8 mouse cellular contexts compared by ENCODE assay signal in genomic region chr6:124813496-124813895, GRCm38 (mm10). TPM values are rescaled to one million over a fixed set of nuclear protein-coding genes. Genes with fewer than 3 reads are reported as not detected.
A peak's percentile ranks its signal among the peaks of the same experiment; 100 is the strongest.
DNase-seq lines count a peak whose midpoint lies in the region; ATAC-seq and TF ChIP-seq lines count a peak whose summit lies in the region.

No protein-coding gene starts in this region.

- peak overlapping the region; percentile 30 for H3ac ChIP-seq in myocyte (ENCODE audit: control insufficient read depth, insufficient read length)

- H3K9me3 ChIP-seq in embryonic facial prominence, embryonic 11.5 days (replicated peaks; ENCODE audit: control insufficient read depth, low read length): no peaks in the 10 kb centered on the region
- no peaks in the 10 kb centered on the region for H3K9me3 ChIP-seq in heart, embryonic 10.5 days
- no peaks in the 10 kb centered on the region for H3K9me3 ChIP-seq in kidney, embryonic 14.5 days (ENCODE audit: control insufficient read depth, low read length)
- no peaks in the 10 kb centered on the region for H3K9me3 ChIP-seq in liver, embryonic 11.5 days (ENCODE audit: control insufficient read depth, low read length)
- no peaks in the 10 kb centered on the region for H3K9me3 ChIP-seq in stomach, embryonic 15.5 days

- WGBS in embryonic facial prominence, embryonic 11.5 days: 0% methylated on average over 18 of the region's 18 CpGs
- under 1% methylated on average over 18 of the region's 18 CpGs for WGBS in heart, embryonic 10.5 days
- 0% methylated on average over 15 of the region's 18 CpGs for WGBS in kidney, embryonic 14.5 days
- under 1% methylated on average over 18 of the region's 18 CpGs for WGBS in liver, embryonic 11.5 days
- WGBS in stomach, embryonic 15.5 days: 0% methylated on average over 18 of the region's 18 CpGs

- peak overlapping the region; percentile 63 for H3K27ac ChIP-seq in embryonic facial prominence, embryonic 11.5 days (replicated peaks; ENCODE audit: low read depth, low read length)
- H3K27ac ChIP-seq in heart, embryonic 10.5 days: peak overlapping the region; percentile 99
- peak overlapping the region; percentile 91 for H3K27ac ChIP-seq in kidney, embryonic 14.5 days (ENCODE audit: low read depth, low read length)
- H3K27ac ChIP-seq in liver, embryonic 11.5 days (ENCODE audit: low read depth, low read length): peak overlapping the region; percentile 98
- peak overlapping the region; percentile 92 for H3K27ac ChIP-seq in stomach, embryonic 15.5 days

- DNase-seq in 416B (ENCODE audit: low read depth) (peak; percentile 84), adipocyte (ENCODE audit: low spot score) (peak; percentile 59)
- DNase-seq in embryonic facial prominence, embryonic 11.5 days (ENCODE audit: low spot score): peak; percentile 87
- peak; percentile 94 for DNase-seq in heart, embryonic 10.5 days (ENCODE audit: low spot score)
- DNase-seq in liver, embryonic 11.5 days (ENCODE audit: low spot score): peak; percentile 87

- peak overlapping the region; percentile 59 for H3K4me2 ChIP-seq in embryonic facial prominence, embryonic 11.5 days (ENCODE audit: low read depth, low read length)
- peak overlapping the region; percentile 57 for H3K4me2 ChIP-seq in kidney, embryonic 14.5 days (replicated peaks; ENCODE audit: low read depth, low read length)
- peak overlapping the region; percentile 70 for H3K4me2 ChIP-seq in liver, embryonic 11.5 days
- peak overlapping the region; percentile 83 for H3K4me2 ChIP-seq in myocyte (ENCODE audit: low read depth)
- peak overlapping the region; percentile 79 for H3K4me2 ChIP-seq in stomach, embryonic 15.5 days

- H3K36me3 ChIP-seq in embryonic facial prominence, embryonic 11.5 days (replicated peaks; ENCODE audit: control insufficient read depth, insufficient read depth, low read depth, low read length): peaks cover 11% of the 10 kb centered on the region
- peaks cover 64% of the 10 kb centered on the region for H3K36me3 ChIP-seq in heart, embryonic 10.5 days
- peaks cover 51% of the 10 kb centered on the region for H3K36me3 ChIP-seq in kidney, embryonic 14.5 days (ENCODE audit: control insufficient read depth, insufficient read depth, low read length)
- peaks cover 39% of the 10 kb centered on the region for H3K36me3 ChIP-seq in liver, embryonic 11.5 days (ENCODE audit: control insufficient read depth, insufficient read depth, low read length)
- peaks cover 13% of the 10 kb centered on the region for H3K36me3 ChIP-seq in myocyte (ENCODE audit: control insufficient read depth, insufficient read depth)
- H3K36me3 ChIP-seq in stomach, embryonic 15.5 days: peaks cover 37% of the 10 kb centered on the region

- H3K27me3 ChIP-seq in embryonic facial prominence, embryonic 11.5 days (ENCODE audit: control insufficient read depth, insufficient read depth, low read length): no peaks in the 10 kb centered on the region
- H3K27me3 ChIP-seq in heart, embryonic 10.5 days (ENCODE audit: insufficient read depth, poor library complexity, severe bottlenecking): no peaks in the 10 kb centered on the region
- H3K27me3 ChIP-seq in kidney, embryonic 14.5 days (ENCODE audit: control insufficient read depth, insufficient read depth, low read length): no peaks in the 10 kb centered on the region
- no peaks in the 10 kb centered on the region for H3K27me3 ChIP-seq in liver, embryonic 11.5 days (replicated peaks; ENCODE audit: control insufficient read depth, insufficient read depth, low read length)
- H3K27me3 ChIP-seq in myocyte (ENCODE audit: control insufficient read depth, insufficient read depth, insufficient read length): no peaks in the 10 kb centered on the region
- no peaks in the 10 kb centered on the region for H3K27me3 ChIP-seq in stomach, embryonic 15.5 days (replicated peaks)

- peak overlapping the region; percentile 53 for H3K4me3 ChIP-seq in embryonic facial prominence, embryonic 11.5 days (ENCODE audit: low read depth, low read length)
- H3K4me3 ChIP-seq in heart, embryonic 10.5 days: peak overlapping the region; percentile 90
- peak overlapping the region; percentile 74 for H3K4me3 ChIP-seq in kidney, embryonic 14.5 days (ENCODE audit: low read length)
- peak overlapping the region; percentile 87 for H3K4me3 ChIP-seq in liver, embryonic 11.5 days (ENCODE audit: low read depth, low read length)
- H3K4me3 ChIP-seq in myocyte: peak overlapping the region; percentile 97
- H3K4me3 ChIP-seq in stomach, embryonic 15.5 days (replicated peaks): peak overlapping the region; percentile 68

- peak; percentile 51 for ATAC-seq in embryonic facial prominence, embryonic 11.5 days (replicated peaks; ENCODE audit: insufficient number of reproducible peaks, low FRiP score, low TSS enrichment, low read depth)
- peak; percentile 40 for ATAC-seq in kidney, embryonic 14.5 days (ENCODE audit: low FRiP score, low TSS enrichment)
- peak; percentile 66 for ATAC-seq in liver, embryonic 11.5 days (replicated peaks; ENCODE audit: low FRiP score)
- ATAC-seq in stomach, embryonic 15.5 days (ENCODE audit: insufficient read depth, low FRiP score, low read depth): peak; percentile 59

- H3K79me2 ChIP-seq in myocyte (ENCODE audit: control insufficient read depth, insufficient read depth): peaks cover 29% of the 10 kb centered on the region

- no peak for TF ChIP-seq POLR2A in myocyte (IDR thresholded peaks at IDR 0.05; ENCODE audit: insufficient read length, low read depth)

- no peaks in the 10 kb centered on the region for H3K4me1 ChIP-seq in embryonic facial prominence, embryonic 11.5 days (ENCODE audit: control insufficient read depth, insufficient read depth, low read length)
- H3K4me1 ChIP-seq in heart, embryonic 10.5 days: peaks cover 42% of the 10 kb centered on the region
- H3K4me1 ChIP-seq in kidney, embryonic 14.5 days (ENCODE audit: control insufficient read depth, insufficient read depth, low read length): peaks cover 19% of the 10 kb centered on the region; the same call in 1 of the 2 replicates
- peaks cover 38% of the 10 kb centered on the region for H3K4me1 ChIP-seq in liver, embryonic 11.5 days (replicated peaks; ENCODE audit: control insufficient read depth, insufficient read depth, low read length)
- peaks cover 39% of the 10 kb centered on the region for H3K4me1 ChIP-seq in stomach, embryonic 15.5 days

- H3K9ac ChIP-seq in embryonic facial prominence, embryonic 11.5 days (replicated peaks; ENCODE audit: low read length): peak overlapping the region; percentile 61
- peak overlapping the region; percentile 82 for H3K9ac ChIP-seq in kidney, embryonic 14.5 days (ENCODE audit: low read depth, low read length)
- H3K9ac ChIP-seq in liver, embryonic 11.5 days (ENCODE audit: low read depth, low read length): peak overlapping the region; percentile 98
- peak overlapping the region; percentile 80 for H3K9ac ChIP-seq in stomach, embryonic 15.5 days

TF ChIP-seq in myocyte, 11 proteins besides CTCF, POLR2A, EP300 and RAD21:
- no peak for TF ChIP-seq TCF12 (IDR thresholded peaks at IDR 0.05; ENCODE audit: insufficient read depth, poor library complexity, severe bottlenecking)
- TF ChIP-seq POLR2AphosphoS2 (IDR thresholded peaks at IDR 0.05; ENCODE audit: insufficient read length, low read depth): peak; percentile 40

RNA-seq across cellular contexts. Expression of gene Tpi1, which starts 0.6 kb away (rescaled TPM):
- polyA plus RNA-seq in embryonic facial prominence, embryonic 11.5 days (2014; fragmentation: Nextera tagmentation; extraction: Ambion mirVana): 721 and 787 TPM in 2 replicates
- 1,456 and 1,625 TPM in 2 replicates for polyA plus RNA-seq in heart, embryonic 10.5 days (2016; fragmentation: Nextera tagmentation; extraction: Ambion mirVana)
- 643 and 681 TPM in 2 replicates for polyA plus RNA-seq in kidney, embryonic 14.5 days (2014; fragmentation: Nextera tagmentation; extraction: Ambion mirVana)
- polyA plus RNA-seq in liver, embryonic 11.5 days (2014; fragmentation: Nextera tagmentation; extraction: Ambion mirVana): 1,267 and 1,294 TPM in 2 replicates
- 1,480 TPM for polyA plus RNA-seq in myocyte (2012; fragmentation: generic; extraction: Trizol)
- polyA plus RNA-seq in stomach, embryonic 15.5 days (2015; fragmentation: Nextera tagmentation; extraction: Ambion mirVana): 890 and 914 TPM in 2 replicates

RNA-seq across cellular contexts. Expression of gene Spsb2, which starts 5.0 kb away (rescaled TPM):
- 4.7 and 4.8 TPM in 2 replicates for polyA plus RNA-seq in embryonic facial prominence, embryonic 11.5 days (2014; fragmentation: Nextera tagmentation; extraction: Ambion mirVana)
- polyA plus RNA-seq in heart, embryonic 10.5 days (2016; fragmentation: Nextera tagmentation; extraction: Ambion mirVana): 8.5 and 9.3 TPM in 2 replicates
- 8.7 and 11.4 TPM in 2 replicates for polyA plus RNA-seq in kidney, embryonic 14.5 days (2014; fragmentation: Nextera tagmentation; extraction: Ambion mirVana)
- polyA plus RNA-seq in liver, embryonic 11.5 days (2014; fragmentation: Nextera tagmentation; extraction: Ambion mirVana): 9.5 and 10.4 TPM in 2 replicates
- polyA plus RNA-seq in myocyte (2012; fragmentation: generic; extraction: Trizol): 41.2 TPM
- polyA plus RNA-seq in stomach, embryonic 15.5 days (2015; fragmentation: Nextera tagmentation; extraction: Ambion mirVana): 11.7 and 12.7 TPM in 2 replicates

RNA-seq across cellular contexts. Expression of gene Usp5, which starts 15.8 kb away (rescaled TPM):
- 128 and 133 TPM in 2 replicates for polyA plus RNA-seq in embryonic facial prominence, embryonic 11.5 days (2014; fragmentation: Nextera tagmentation; extraction: Ambion mirVana)
- 145 and 151 TPM in 2 replicates for polyA plus RNA-seq in heart, embryonic 10.5 days (2016; fragmentation: Nextera tagmentation; extraction: Ambion mirVana)
- polyA plus RNA-seq in kidney, embryonic 14.5 days (2014; fragmentation: Nextera tagmentation; extraction: Ambion mirVana): 102 and 139 TPM in 2 replicates
- polyA plus RNA-seq in liver, embryonic 11.5 days (2014; fragmentation: Nextera tagmentation; extraction: Ambion mirVana): 115 and 118 TPM in 2 replicates
- 123 TPM for polyA plus RNA-seq in myocyte (2012; fragmentation: generic; extraction: Trizol)
- 116 and 125 TPM in 2 replicates for polyA plus RNA-seq in stomach, embryonic 15.5 days (2015; fragmentation: Nextera tagmentation; extraction: Ambion mirVana)

RNA-seq across cellular contexts. Expression of gene Cdca3, which starts 15.9 kb away (rescaled TPM):
- 210 and 212 TPM in 2 replicates for polyA plus RNA-seq in embryonic facial prominence, embryonic 11.5 days (2014; fragmentation: Nextera tagmentation; extraction: Ambion mirVana)
- 150 and 179 TPM in 2 replicates for polyA plus RNA-seq in heart, embryonic 10.5 days (2016; fragmentation: Nextera tagmentation; extraction: Ambion mirVana)
- polyA plus RNA-seq in kidney, embryonic 14.5 days (2014; fragmentation: Nextera tagmentation; extraction: Ambion mirVana): 201 and 232 TPM in 2 replicates
- polyA plus RNA-seq in liver, embryonic 11.5 days (2014; fragmentation: Nextera tagmentation; extraction: Ambion mirVana): 223 and 224 TPM in 2 replicates
- polyA plus RNA-seq in myocyte (2012; fragmentation: generic; extraction: Trizol): 28.8 TPM
- polyA plus RNA-seq in stomach, embryonic 15.5 days (2015; fragmentation: Nextera tagmentation; extraction: Ambion mirVana): 141 and 159 TPM in 2 replicates

RNA-seq across cellular contexts. Expression of gene Gnb3, which starts 26.6 kb away (rescaled TPM):
- 0.27 and 0.56 TPM in 2 replicates for polyA plus RNA-seq in embryonic facial prominence, embryonic 11.5 days (2014; fragmentation: Nextera tagmentation; extraction: Ambion mirVana)
- 2.4 and 5.2 TPM in 2 replicates for polyA plus RNA-seq in heart, embryonic 10.5 days (2016; fragmentation: Nextera tagmentation; extraction: Ambion mirVana)
- polyA plus RNA-seq in kidney, embryonic 14.5 days (2014; fragmentation: Nextera tagmentation; extraction: Ambion mirVana): 0.84 and 1.3 TPM in 2 replicates
- polyA plus RNA-seq in liver, embryonic 11.5 days (2014; fragmentation: Nextera tagmentation; extraction: Ambion mirVana): 0.29 and 0.74 TPM in 2 replicates
- polyA plus RNA-seq in myocyte (2012; fragmentation: generic; extraction: Trizol): 0.11 TPM
- polyA plus RNA-seq in stomach, embryonic 15.5 days (2015; fragmentation: Nextera tagmentation; extraction: Ambion mirVana): 0.97 and 1.1 TPM in 2 replicates

Comparison
In these comparisons a context has a peak if more than half of its experiments do, and no peak if none do; other contexts are left out.
1. Peak in every context shown above with its lines: DNase-seq, ATAC-seq, H3K4me3 ChIP-seq and H3K27ac ChIP-seq.